Mouse (Mus musculus): ENCODE data around the gene AC161166.1.

AC161166.1 gene

DNA sequence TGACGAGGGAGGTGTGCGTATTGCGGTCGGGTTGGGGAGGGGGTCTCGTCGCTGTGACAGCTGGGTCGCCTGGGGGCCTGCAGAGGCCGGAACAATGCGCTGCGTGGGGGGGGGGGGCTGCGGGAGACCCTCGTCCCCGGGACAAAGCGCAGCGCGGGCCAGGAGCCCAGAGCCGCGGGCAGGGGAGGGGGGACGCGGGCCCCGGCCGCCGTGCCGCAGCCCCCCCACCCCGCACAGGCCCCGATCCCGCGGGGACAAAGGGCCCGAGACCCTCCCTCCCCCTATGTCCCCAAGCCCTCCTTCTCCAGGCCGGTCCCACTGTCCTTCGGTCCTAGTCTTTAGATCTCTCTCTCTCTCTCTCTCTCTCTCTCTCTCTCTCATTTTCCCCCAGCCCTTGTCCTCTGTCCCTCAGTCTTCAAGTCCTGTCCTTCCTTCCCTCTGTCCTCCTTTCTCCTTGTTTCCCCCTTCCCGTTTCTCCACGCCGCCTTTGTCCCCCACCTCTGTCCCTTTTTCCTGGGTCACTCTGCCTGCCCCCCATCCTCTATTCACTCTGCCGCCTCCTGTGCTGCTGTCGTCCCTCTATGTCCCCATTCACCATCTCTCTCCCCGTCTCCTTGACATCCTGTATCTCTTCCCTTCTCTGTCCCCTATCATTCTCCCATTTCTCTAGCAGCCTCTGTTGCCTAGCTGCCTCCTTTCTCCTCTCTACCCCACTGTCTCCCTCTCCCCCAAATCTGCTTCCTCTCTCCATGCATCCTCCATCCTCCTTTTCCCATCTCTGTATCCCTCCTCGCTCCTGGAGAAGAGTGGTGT is 29.8 kb downstream of the AC161166.1 start:
- DNase-seq, result no peak

DNA sequence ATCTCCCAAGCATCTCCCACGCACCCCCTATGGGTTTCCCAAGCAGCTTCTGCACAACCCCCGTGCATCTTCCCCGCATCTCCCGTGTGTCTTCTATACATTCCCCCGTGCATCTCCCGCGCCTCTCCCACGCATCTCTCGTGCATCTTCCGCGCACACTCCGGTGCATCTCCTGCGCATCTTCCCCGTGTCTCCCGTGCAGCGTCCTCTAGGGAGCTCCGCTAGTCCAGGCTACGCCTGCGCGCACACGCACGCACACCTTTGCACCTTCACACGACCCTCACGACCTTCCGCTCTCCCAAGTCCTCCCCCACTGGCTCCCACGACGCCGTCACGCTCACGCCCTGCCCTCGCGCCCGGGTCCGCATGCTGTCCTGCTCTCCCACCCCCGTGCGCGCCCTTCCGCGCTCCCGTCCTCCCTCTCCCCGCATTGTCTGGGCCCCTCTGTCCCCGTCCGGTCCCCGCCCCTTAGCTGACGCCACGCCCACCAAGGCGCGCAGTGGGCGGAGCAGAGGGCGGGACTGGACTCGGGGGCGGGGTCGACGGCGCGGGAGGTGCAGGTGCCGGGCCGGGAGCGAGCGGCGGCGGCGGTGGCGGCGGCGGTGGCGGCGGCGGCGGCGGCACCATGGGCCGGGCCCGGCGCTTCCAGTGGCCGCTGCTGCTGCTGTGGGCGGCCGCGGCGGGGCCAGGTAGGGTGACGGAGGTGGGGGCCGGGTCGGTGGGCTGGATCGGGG is 30.6 kb downstream of the AC161166.1 start, which contains the start of gene Cadm4:
TSS of gene Cadm4 (plus strand) at position 550 of the 734 bp plus-strand sequence.
- DNase-seq, result peak; percentile 93

DNA sequence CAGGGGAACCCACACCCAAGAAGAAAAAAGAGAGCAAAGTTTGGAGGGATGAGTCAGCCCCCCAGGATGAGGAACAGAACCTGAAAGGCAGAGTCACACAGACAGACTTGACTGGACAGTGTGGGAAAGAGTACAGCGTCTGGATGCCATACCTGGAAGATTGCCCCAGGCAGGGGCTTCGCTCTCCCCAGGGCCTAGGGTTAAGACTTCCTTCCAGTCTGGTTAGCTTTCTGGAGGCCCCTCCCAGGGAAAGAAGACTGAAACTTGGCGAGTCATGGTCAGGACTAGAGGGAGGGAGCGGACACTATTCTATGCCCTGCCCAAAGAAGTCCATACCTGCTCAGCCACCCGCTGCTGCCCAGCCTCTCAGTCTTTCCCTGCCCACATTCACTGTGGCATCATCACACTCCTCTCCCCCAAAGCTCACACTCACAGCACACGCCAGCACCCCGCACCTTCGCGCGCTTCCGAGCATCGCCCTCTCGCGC is 31.2 kb downstream of the AC161166.1 start:
- no peak for DNase-seq

DNA sequence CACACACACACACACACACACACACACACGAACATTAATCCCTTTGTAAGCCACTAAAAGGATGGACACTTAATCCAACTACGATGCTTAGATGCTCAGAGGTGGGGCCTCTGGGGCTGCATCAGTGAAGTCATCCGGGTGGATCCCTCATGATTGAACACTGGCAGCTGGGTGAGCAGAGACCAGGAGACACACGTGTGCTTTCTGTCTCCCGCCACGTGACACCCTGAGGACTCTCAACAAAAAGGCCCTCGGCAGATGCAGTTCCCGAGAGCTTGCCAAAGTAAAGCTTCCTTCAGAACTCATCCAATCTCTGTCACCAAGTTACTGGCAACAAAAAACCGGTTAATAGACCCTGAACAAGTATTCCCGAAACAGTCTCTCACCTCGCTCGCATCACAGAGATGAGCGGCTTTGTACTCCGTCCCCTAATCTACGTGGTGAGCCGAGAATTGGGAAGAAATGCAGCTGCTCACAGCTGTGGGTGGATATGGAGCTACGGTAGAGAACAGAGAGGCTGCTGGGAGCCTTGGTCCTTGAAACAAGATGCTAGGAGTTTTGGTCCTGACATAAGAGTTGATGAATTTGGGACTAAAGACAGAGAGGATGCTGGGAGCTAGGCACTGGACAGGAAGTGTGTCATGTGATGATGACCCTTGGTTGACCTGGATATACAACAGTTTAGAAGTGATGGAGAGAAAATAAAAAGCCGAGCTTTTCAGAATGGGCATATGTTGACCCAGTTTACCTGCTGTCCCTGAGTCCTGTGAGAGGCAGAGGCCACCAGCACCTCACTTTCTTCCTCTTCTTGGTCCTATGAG is 31.9 kb downstream of the AC161166.1 start:
- DNase-seq, result no peak

DNA sequence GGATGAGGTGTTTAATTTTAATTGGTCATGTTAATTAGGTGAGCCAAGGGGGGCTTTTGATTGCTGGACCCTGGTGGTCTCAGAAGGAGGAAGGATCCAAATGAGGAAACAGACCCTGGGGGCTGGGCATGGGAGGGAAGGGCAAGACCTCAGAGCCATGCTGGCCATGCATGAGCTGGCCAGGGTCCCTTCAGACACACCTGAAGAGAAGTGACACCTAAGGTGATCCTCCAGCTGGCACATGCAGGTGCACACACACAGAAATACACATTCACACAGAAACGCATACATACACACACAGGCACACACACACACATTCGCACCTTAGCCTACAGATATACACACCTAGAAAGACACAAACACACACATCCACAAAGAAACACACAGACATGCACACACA is 32.6 kb downstream of the AC161166.1 start:
- DNase-seq, result no peak

DNA sequence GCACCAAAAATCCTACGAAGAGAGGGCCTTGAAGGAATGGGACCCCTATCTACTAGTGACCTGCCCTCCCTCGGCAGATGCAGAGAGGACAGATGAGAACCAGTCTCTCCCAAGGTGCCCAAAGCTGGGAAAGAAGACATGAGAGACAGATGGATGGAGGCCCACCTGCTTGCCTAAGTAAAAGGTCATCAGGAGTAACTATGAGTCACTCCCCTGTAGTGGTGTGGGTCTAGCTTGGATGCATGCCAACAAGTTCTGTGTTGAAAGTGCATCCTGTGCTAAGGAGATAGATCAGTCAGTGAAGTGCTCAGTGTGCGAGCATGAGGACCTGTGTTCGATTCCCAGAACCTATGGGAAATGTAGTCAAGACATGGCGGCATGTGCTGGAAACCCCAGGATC is 33.3 kb downstream of the AC161166.1 start:
- no peak for DNase-seq

DNA sequence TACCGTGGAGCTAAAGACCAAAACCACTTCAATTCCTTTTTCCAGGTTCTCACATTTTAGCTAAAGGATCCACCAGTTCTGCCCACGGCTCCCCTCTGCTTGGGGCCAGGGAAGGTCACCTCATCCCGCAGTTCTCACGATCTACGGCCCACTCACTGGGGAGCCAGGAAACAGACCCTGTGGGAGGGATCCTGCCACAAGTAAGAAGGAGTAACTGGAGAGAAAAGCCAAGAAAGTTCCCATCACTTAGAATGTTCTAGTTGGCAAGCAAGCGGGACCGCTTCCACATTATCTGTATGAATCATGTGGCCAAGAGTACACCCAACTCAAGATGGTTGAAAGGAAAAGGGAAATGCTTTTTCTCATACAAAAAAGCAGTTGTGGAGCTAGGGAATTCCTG is 35.4 kb downstream of the AC161166.1 start:
- DNase-seq, result no peak

DNA sequence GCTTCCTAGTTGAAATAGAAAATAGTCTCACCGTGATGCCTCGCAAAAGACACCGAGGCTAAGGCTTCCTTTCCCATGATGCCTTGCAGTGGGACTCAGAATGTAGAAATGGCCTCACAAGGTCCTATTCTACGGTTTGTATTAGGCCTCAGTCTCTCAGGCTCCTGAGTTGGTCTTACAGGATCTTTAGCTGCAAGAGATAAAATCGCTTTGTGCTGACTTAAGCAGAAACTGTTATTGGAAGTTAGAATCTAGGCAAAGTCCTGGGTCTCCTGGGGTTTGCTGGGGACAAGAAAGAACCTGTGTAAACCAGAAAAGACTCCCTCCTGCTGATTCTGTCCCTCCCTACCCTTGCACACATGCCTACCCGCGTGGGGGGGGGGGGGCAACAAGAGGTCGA is 35.9 kb downstream of the AC161166.1 start:
- no peak for DNase-seq

DNA sequence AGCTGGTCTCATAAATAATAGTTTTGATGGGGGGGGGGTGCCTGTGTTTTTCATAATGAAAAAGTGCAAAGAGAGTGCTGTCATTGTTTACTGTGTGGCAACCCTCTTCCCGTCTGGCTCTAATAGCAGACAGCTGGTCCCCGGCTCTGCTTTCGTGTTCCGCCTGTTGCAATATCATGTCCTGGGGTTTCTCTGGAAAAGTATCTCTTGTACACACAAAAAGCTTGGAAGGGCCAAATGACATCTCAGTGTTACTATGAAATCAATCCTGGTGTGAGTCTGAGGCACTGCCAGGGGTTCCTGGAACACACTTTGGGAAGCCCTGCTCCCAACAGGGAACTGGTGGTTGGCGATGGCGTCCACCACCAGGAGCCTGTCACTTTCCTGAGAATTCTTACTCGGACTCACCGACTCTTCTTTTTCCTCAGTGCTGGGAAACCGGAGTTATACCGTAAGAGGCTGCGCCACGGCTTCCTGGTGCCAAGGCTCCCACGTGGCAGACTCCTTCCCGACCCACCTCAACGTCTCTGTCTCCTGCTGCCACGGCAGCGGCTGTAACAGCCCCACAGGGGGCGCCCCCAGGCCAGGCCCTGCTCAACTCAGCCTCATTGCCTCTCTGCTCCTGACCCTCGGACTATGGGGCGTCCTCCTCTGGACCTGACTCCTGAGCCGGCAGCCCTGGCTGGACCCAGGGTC is 37.3 kb downstream of the AC161166.1 start:
- no peak for DNase-seq

DNA sequence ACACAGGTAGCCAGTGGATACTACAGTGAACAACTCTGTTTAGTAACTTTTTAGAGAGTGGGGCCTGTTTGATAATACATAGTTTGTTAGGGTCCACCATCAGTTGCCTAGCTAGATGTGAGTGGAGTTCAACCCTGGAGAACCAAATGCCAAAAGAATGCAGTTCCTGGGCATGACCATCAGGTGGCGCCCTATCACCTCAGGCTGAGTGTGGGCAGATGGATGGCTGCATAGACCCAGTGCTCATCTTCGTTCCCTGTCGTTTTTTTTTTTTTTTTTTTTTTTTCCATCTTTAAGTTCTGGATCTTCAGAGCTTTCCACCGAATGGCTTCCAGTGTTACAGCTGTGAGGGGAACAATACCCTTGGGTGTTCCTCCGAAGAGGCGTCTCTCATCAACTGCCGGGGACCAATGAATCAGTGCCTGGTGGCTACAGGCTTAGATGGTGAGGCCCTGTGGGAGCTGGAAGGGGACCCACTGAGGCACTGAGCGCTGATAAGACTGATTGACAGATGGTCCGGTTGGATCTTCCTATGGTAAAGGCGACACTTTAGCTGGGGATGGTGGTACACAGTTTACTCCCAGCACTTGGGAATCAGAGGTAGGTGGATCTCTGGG is 38.2 kb downstream of the AC161166.1 start:
- peak; percentile 71 for DNase-seq

DNA sequence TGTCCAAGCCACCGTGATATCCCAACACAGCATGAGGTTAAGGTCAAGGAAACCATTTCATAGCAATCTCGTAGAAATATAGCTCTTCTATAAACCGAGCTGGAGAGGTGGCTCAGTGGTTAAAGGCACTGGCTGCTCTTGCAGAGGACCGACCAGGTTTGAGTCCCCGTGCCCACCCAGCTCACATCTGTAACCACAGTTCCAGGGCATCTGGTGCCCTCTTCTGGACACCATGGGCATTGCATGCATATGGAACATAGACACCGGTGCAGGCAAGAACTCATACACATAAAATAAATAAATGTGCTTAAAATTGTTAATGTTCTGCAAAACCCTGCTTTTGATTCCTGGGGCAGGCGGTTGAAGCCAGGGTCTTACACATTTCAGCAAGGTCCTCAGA is 39.3 kb downstream of the AC161166.1 start:
- DNase-seq, result peak; percentile 52

DNA sequence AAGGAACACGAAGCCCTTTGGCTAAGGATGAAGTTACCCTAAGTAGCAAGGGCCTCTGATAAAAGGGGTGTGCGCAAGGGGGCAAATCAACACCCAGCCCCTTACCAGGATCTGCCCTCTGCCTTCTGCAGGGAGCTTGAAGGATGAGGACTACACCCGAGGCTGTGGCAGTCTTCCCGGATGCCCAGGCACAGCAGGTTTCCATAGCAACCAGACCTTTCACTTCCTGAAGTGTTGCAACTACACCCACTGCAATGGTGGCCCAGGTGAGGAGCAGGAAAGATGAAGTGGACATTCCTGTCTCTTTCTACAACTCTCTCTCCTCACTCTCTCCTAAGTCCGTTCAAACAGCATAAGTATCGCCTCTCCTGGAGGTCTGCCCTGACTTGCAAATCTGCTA is 39.8 kb downstream of the AC161166.1 start:
- DNase-seq, result no peak

DNA sequence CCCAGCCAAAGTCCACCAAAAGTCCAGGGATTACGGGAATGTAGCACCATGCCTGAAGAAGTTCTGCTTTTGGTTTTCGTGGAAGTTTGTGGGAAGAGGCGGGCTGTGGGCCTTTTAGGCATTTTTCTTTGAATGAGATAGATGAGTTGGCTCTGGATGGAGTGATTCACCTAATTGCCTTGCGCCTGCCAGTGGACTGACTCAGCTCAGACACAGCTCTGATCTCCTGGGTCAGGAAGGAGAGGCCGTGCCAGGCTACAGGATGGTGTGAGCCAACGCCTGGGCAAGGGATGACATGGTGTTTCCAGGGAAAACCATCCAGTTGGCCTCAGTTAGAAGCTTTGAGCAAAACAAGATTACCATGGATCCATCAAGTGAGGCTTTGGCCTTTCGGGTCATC is 41.9 kb downstream of the AC161166.1 start:
- no peak for DNase-seq

DNA sequence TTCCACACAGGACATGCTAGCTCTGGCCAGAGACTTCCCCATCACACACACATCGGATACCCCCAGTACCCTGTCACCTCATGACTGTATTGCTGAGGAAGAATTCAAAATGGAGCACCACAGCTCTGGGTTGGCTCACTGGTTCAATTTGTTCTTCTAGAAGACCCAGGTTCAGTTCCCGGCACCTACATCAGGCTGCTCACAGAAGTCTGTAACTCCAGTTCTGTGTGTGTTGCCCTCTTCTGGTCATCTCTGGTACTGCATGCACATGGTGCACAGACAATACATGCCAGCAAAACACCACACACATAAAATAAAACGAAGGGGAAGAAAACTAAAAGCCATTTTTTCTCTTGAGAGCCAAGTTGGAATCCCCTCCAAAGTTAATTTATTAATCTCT is 43.1 kb downstream of the AC161166.1 start:
- DNase-seq, result peak; percentile 37

DNA sequence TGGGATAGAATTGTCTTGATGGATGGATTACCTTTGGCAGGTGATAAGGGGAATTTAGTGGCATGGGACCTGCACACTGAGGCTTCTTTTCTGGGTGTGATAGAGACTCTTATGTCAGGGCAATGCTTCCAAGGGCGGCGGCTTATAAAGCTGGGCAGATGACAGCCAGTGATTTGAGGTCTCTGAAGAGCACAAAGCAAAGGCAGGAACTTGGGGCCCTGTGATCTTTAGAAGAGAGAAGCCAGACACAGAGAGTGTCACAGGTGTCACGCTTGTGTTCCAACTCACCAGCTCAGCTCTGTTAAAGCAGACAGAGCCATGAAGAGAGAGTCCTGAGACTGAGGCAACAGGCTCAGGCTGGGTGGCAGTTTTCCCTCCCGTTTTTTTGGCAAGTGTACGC is 44.4 kb downstream of the AC161166.1 start:
- DNase-seq, result peak; percentile 43

DNA sequence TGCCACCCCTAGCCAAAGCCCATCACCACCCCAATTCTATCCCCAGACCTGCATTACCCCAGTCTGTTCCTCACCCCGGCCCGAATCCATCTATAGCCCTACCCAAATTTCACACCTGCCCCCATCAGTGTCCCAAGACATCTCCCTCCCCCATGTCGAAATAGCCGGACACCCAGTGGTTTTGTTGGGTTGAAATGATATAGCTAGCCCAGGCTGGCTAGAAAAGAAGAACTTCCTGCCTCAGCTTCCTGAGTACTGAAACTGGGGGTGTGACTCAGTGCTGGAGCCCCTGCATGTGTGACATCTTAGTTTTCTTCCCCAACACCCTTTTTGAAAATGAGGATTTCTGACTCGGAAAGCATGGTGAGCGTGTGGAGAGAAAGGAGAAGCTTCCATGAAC is 45.4 kb downstream of the AC161166.1 start:
- no peak for DNase-seq

DNA sequence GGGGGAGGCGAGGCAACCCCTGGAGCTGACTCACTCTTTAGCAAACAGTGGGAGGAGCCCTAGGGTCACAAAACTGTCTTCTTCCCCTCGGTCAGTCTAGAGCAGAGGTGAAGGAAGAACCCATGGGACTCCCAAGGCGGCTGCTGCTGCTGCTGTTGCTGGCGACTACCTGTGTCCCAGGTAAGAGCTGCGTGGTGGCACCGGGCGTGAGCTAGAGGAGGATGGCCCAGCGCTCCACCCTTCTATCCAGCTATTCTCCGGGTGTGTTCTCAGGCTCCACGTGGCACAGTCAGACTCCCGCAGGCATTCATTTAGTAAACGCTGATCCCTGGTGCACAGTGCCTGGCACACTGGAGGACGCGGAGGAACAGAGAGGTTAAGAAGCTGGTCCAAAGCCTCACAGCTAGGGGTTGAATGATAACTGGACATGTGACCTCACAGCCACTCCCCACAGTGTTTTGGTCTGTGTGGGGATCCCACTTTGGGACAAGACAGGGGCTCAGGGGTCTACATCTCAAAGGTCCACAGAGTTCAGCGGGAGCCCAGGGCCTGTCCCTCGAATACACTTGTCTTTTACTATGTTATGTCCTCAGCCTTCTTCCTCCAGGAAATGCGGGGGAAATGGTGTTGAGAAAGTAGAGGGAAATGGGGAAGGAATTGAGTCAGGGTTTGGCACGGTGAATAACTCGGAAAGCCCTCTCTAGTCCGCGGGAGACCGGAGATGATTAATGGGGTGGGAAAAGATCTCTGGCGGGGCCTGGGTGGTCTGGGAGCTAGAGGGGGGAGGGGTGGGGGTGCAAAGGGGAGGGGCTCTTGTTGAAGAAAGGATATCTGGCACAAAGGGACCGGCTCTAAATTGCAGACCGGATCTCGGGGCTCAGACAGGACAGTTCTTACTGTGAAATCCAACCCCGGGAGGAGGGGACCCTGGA is 49.6 kb downstream of the AC161166.1 start, which contains the start of gene Plaur:
TSS of gene Plaur (plus strand) at position 97 of the 932 bp plus-strand sequence.
- no peak for DNase-seq

DNA sequence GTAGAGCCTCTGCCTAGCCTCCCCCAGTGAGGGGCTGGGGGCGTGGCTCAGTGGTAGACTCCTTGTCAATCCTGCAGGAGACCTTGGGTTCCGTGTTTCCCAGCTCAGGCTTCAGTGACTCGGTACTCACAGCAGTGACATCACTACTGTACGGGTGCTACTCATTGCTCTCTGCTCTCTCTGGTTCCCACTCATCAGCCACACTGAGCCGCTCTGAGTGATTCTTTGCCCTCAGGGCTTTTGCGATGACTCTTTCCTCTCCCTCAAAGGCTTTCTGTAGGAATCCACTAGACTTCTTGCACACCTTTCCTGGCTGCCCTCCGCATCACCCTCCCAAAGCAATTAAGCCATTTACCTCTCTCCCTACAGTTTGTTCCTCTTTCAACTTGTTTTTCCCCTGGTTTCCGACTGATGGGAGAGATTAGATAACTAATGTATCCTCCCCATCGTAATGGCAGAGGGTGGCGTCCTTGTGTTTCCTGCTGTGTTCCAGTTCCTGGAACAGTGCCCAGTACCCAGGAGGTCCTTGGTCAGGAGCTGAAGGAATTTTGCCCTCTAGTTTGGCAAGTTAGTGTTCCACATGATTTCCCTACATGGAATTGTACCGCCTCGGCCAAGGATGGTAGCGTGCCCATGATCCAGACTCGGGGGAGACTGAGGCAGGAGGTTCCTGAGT is 50.7 kb downstream of the AC161166.1 start:
- no peak for DNase-seq
